Mouse (Mus musculus) mesoderm, embryonic 11.5 days (tissue): ENCODE data around the gene Prtn3.

Experiments
- DNase-seq: peaks from one replicate; pipeline ENCODE4 v3.0.0-alpha.2; 2012; ENCODE audit warnings: low read depth, low spot score

The Prtn3 gene

DNA sequence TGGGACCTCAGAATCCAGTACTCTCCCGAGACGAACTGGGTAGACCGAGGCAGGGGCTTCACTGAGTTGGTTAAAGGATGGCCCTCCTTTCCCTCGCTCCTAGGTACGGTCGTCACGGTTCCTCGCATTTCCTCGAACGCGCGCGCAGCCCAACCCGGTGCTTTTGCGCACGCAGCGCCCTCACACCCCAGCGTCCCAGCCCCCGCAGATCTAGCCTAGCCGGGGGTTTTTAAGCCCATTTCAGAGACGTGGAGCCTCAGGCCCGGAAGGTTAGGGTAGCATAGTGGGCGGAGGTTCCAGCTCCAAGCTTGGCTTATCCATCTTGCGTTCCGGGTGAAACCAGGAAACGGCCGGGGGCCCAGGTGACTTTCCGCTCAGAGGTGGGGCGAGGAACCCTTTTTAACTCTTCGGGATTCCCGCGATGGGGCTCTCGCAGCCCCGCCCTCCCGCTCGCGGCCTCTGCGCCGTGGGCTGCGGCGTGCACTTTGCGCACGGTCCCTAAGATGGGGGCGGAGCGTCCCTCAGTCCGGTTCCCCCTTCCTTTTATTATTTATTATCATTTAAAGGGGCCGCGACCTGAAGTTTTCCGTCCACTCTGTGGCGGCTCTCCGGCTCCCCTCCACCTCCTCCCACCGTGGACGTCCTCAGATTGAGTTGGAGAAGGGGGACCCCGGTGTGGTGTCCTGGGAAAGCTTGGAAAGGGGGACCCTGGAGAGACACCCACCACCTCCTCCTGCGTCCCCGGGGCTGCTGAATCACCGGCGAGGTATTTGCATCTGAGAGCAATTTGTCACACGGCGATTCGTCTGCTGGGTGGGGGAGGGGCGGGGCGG lies 52.4 kb downstream of the Prtn3 start, which contains the start of gene Arid3a:
TSS of gene Arid3a (plus strand) at position 553 of the 833 bp plus-strand sequence.
- DNase-seq = peak; percentile 96

- peak; percentile 69 for DNase-seq
These were observed 53.2 kb downstream of the Prtn3 start for GRCm38 (mm10) chr10:79927324-79928029.

DNA sequence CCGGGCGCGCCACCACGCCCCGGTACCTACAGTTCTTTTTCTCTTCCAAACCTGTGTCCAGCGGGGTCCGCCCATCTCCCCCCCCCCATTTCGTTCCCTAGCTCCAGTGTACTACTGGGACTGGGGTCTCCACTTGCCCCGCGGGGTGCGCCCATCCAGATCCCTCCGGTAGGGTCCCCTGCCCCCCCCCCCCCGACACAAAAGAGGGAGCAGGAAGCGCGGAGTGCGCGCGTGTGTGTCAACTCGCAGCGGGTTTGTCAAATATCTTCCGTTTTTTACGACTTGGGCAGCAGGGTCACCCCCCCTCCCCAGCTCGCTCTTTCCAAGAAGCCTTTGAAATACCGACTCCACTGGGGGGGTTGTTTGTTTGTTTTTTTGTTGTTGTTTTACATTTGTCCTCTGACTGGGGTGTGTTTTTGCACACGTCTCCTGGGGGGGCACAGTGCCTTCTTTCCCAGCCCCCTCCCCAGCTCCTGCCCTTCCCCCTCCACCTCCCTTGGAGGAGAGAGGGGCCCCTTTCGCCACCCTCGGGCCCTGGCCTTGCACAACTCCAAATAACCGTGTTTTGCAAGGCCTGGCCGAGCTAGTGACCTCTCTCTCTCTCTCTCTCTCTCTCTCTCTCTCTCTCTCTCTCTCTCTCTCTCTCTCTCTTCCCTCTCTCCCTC lies 53.9 kb downstream of the Prtn3 start:
- DNase-seq = peak; percentile 66

- no peak for DNase-seq
These were observed 54.8 kb downstream of the Prtn3 start for GRCm38 (mm10) chr10:79928907-79929701.

DNA sequence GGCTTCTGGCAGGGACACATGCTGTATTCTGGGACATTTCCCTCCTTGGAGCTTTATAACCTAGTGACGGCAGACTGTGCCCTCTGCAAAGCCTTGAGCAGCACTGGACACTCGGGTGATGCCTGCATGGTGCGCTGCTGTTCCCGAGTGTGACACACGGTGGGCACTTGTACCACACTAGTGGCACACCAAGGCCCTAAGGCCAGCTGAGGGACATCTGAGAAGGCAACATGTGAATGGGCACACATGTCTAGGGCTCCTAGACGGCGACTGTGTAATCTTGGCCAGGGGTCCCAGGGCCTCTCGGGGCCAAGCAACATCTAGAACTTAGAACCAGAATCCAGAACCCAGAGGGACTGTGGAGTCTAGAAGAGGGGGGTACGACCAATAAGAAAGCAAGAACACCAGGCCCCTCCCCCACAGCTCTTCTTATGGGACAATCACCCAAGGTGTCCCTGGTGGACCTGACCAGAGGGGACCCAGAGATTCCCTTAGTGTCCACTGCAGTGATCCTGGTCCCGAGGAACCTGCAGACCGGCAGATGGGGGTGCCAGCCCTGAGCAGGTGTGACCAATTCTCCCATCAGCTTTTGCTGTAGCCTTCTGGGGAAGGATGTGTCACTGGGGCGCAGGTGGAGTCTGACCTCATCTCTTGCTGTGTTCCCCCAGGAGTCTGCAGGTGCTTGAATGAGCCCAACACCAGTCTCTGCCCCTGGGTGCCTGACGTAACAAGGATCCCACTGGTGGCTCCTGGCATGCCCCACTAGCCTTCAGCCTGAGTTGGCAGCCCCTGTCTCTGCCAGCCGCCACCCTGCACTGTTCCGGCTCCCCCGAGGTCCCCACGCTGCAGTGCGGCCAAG lies 55.9 kb downstream of the Prtn3 start:
- DNase-seq = no peak

- no peak for DNase-seq
These were observed 56.5 kb downstream of the Prtn3 start for GRCm38 (mm10) chr10:79930826-79931186.

- DNase-seq = no peak
These were observed 57.5 kb downstream of the Prtn3 start for GRCm38 (mm10) chr10:79931797-79932196.

- peak; percentile 84 for DNase-seq
These were observed 58.5 kb downstream of the Prtn3 start for GRCm38 (mm10) chr10:79932736-79933135.
